Mouse (Mus musculus) MEL (cell line): Measurements from ENCODE around the gene Cdkn2aipnl. TPM values are rescaled to one million over a fixed set of nuclear protein-coding genes. Genes with fewer than 3 reads are reported as not detected.
A peak's percentile ranks its signal among the peaks of the same experiment; 100 is the strongest.

ENCODE experiments used
- DNase-seq: peaks from one replicate; pipeline ENCODE4 v3.0.0; 2011; ENCODE audit warnings: low read depth, low spot score
- H3K27ac ChIP-seq: 2 replicates; pipeline ENCODE4 v1.5.1; 2012; ENCODE audit warnings: low read depth, mild to moderate bottlenecking, control low read depth, low read length, moderate library complexity; ENCODE audit not compliant: control insufficient read depth
- H3K27me3 ChIP-seq, 2 experiments: fragments of 150-350 bp in 1 of 2; sonication (generic) in 1 of 2; 2 replicates each; pipeline ENCODE4 v1.6.1; 2012; ENCODE audit warnings: low read length in 2 of 2, mild to moderate bottlenecking in 2 of 2, improper control_type of control experiment in 1 of 2, moderate library complexity in 1 of 2; ENCODE audit not compliant: insufficient read depth in 2 of 2, control insufficient read depth in 1 of 2
- H3K36me3 ChIP-seq, 2 experiments: 2 replicates each; pipeline ENCODE4 v1.6.1; 2012 to 2014; ENCODE audit warnings: low read length in 2 of 2, improper control_type of control experiment in 1 of 2, inconsistent platforms in 1 of 2, mild to moderate bottlenecking in 1 of 2; ENCODE audit not compliant: insufficient read depth in 2 of 2, control insufficient read depth in 1 of 2
- H3K4me1 ChIP-seq, 2 experiments: fragments of 150-350 bp in 1 of 2; sonication (generic) in 1 of 2; 2 replicates each; pipeline ENCODE4 v1.6.1; 2012; ENCODE audit warnings: low read length in 2 of 2, improper control_type of control experiment in 1 of 2, mild to moderate bottlenecking in 1 of 2; ENCODE audit not compliant: insufficient read depth in 2 of 2, control insufficient read depth in 1 of 2
- H3K4me3 ChIP-seq, 2 experiments: fragments of 150-350 bp in 1 of 2; sonication (generic) in 1 of 2; 2 replicates each; pipeline ENCODE4 v1.5.1; 2012; ENCODE audit warnings: low read depth in 2 of 2, low read length in 2 of 2, mild to moderate bottlenecking in 2 of 2, moderate library complexity in 2 of 2, control low read depth in 1 of 2, improper control_type of control experiment in 1 of 2; ENCODE audit not compliant: control insufficient read depth in 1 of 2, insufficient read depth in 1 of 2
- H3K79me2 ChIP-seq: 2 replicates; pipeline ENCODE4 v1.6.1; 2012; ENCODE audit warnings: mild to moderate bottlenecking, low read length, moderate library complexity; ENCODE audit not compliant: control insufficient read depth, poor library complexity, insufficient read depth
- H3K9ac ChIP-seq: 2 replicates; pipeline ENCODE4 v1.6.1; 2012; ENCODE audit warnings: low read depth, mild to moderate bottlenecking, control low read depth, low read length, moderate library complexity; ENCODE audit not compliant: control insufficient read depth, poor library complexity, severe bottlenecking
- H3K9me3 ChIP-seq: fragments of 150-350 bp; sonication (generic); replicated peaks from 2 replicates; pipeline ENCODE4 v1.6.1; 2012; ENCODE audit warnings: mild to moderate bottlenecking, low read length, improper control_type of control experiment, moderate library complexity; ENCODE audit not compliant: insufficient read depth
- BHLHE40 ChIP-seq: IDR thresholded peaks from 2 replicates; pipeline ENCODE4 v1.6.1; 2012; ENCODE audit warnings: low read depth, mild to moderate bottlenecking, inconsistent platforms, low read length, improper control_type of control experiment, borderline replicate concordance
- CHD1 ChIP-seq: IDR thresholded peaks from 2 replicates; pipeline ENCODE4 v1.6.1; 2012; ENCODE audit warnings: low read depth, mild to moderate bottlenecking, inconsistent platforms, low read length, improper control_type of control experiment
- CTCF ChIP-seq, 3 experiments: IDR thresholded peaks in 2 of 3; conservative IDR thresholded peaks in 1 of 3; 2 replicates each; pipeline ENCODE4 v1.5.1; 2011 to 2012; ENCODE audit warnings: low read length in 3 of 3, low read depth in 2 of 3, mild to moderate bottlenecking in 2 of 3, improper control_type of control experiment in 1 of 3, inconsistent platforms in 1 of 3, mixed read lengths in 1 of 3, moderate library complexity in 1 of 3; ENCODE audit not compliant: control insufficient read depth in 1 of 3, insufficient read depth in 1 of 3, poor library complexity in 1 of 3, severe bottlenecking in 1 of 3
- ELF1 ChIP-seq: IDR thresholded peaks from 2 replicates; pipeline ENCODE4 v1.6.1; 2014; ENCODE audit warnings: low read depth, mild to moderate bottlenecking, inconsistent platforms, low read length, improper control_type of control experiment, moderate library complexity
- EP300 ChIP-seq, 2 experiments: IDR thresholded peaks; 2 replicates each; pipeline ENCODE4 v1.6.1; 2011; ENCODE audit warnings: improper control_type of control experiment in 2 of 2, low read length in 2 of 2, low read depth in 1 of 2, mild to moderate bottlenecking in 1 of 2
- GATA1 ChIP-seq: IDR thresholded peaks from 2 replicates; pipeline ENCODE4 v1.6.1; 2011; ENCODE audit warnings: low read depth, low read length, improper control_type of control experiment
- JUND ChIP-seq: IDR thresholded peaks from 2 replicates; pipeline ENCODE4 v1.6.1; 2011; ENCODE audit warnings: low read depth, mild to moderate bottlenecking, improper control_type of control experiment, low read length
- KAT2A ChIP-seq: conservative IDR thresholded peaks from 2 replicates; pipeline ENCODE4 v1.6.1; 2012; ENCODE audit warnings: low read depth, low read length, improper control_type of control experiment, inconsistent platforms
- MEF2A ChIP-seq: IDR thresholded peaks from 2 replicates; pipeline ENCODE4 v1.6.1; 2014; ENCODE audit warnings: low read depth, mild to moderate bottlenecking, inconsistent platforms, low read length, improper control_type of control experiment; ENCODE audit not compliant: poor library complexity, insufficient replicate concordance, severe bottlenecking; ENCODE audit errors: extremely low read depth
- MYB ChIP-seq: IDR thresholded peaks from 2 replicates; pipeline ENCODE4 v1.6.1; 2011; ENCODE audit warnings: mild to moderate bottlenecking, low read depth, low read length, improper control_type of control experiment
- MYC ChIP-seq: IDR thresholded peaks from 2 replicates; pipeline ENCODE4 v1.6.1; 2011; ENCODE audit warnings: low read depth, mild to moderate bottlenecking, low read length, improper control_type of control experiment, moderate library complexity
- NRF1 ChIP-seq: IDR thresholded peaks from 2 replicates; pipeline ENCODE4 v1.6.1; 2014; ENCODE audit warnings: low read depth, mild to moderate bottlenecking, inconsistent platforms, low read length, improper control_type of control experiment, moderate library complexity; ENCODE audit not compliant: poor library complexity, insufficient read depth, severe bottlenecking
- POLR2A ChIP-seq, 2 experiments: IDR thresholded peaks; 2 replicates each; pipeline ENCODE4 v1.6.1; 2011 to 2012; ENCODE audit warnings: low read length in 2 of 2, mild to moderate bottlenecking in 2 of 2, control low read depth in 1 of 2, improper control_type of control experiment in 1 of 2, low read depth in 1 of 2, moderate library complexity in 1 of 2; ENCODE audit not compliant: control insufficient read depth in 1 of 2, insufficient read depth in 1 of 2, poor library complexity in 1 of 2
- POLR2AphosphoS5 ChIP-seq: IDR thresholded peaks from 2 replicates; pipeline ENCODE4 v1.6.1; 2012; ENCODE audit warnings: low read depth, borderline replicate concordance, mild to moderate bottlenecking, inconsistent platforms, low read length, moderate library complexity, mixed read lengths
- RCOR1 ChIP-seq: IDR thresholded peaks from 2 replicates; pipeline ENCODE4 v1.6.1; 2012; ENCODE audit warnings: low read depth, mild to moderate bottlenecking, inconsistent platforms, low read length, improper control_type of control experiment
- SMC3 ChIP-seq: IDR thresholded peaks from 2 replicates; pipeline ENCODE4 v1.6.1; 2011; ENCODE audit warnings: low read depth, low read length, improper control_type of control experiment
- TAL1 ChIP-seq: IDR thresholded peaks from 2 replicates; pipeline ENCODE4 v1.6.1; 2012; ENCODE audit warnings: mild to moderate bottlenecking, inconsistent platforms, low read length, moderate library complexity, mixed read lengths
- TBP ChIP-seq: IDR thresholded peaks from 2 replicates; pipeline ENCODE4 v1.8.0; 2011; ENCODE audit warnings: low read depth, low read length, improper control_type of control experiment
- TCF12 ChIP-seq: IDR thresholded peaks from 2 replicates; pipeline ENCODE4 v1.6.1; 2014; ENCODE audit warnings: low read depth, mild to moderate bottlenecking, inconsistent platforms, low read length, improper control_type of control experiment, moderate library complexity
- ZC3H11A ChIP-seq: IDR thresholded peaks from 2 replicates; pipeline ENCODE4 v1.6.1; 2012; ENCODE audit warnings: low read depth, mild to moderate bottlenecking, inconsistent platforms, low read length, improper control_type of control experiment
- ZMIZ1 ChIP-seq: IDR thresholded peaks from 2 replicates; pipeline ENCODE4 v1.6.1; 2012; ENCODE audit warnings: low read depth, mild to moderate bottlenecking, inconsistent platforms, low read length, improper control_type of control experiment, moderate library complexity
- ZNF384 ChIP-seq: IDR thresholded peaks from 2 replicates; pipeline ENCODE4 v1.6.1; 2012; ENCODE audit warnings: low read depth, mild to moderate bottlenecking, inconsistent platforms, low read length, improper control_type of control experiment
- polyA plus RNA-seq, 2 experiments: library from polyadenylated mRNA; stranded (reverse) in 1 of 2; unstranded in 1 of 2; fragments of >175 nt in 1 of 2; fragments of >200 nt in 1 of 2; gene quantifications; 2 replicates each; pipeline versions ENCODE4 v1.2.1 to v1.2.4; 2012; ENCODE audit warnings: low replicate concordance in 2 of 2, low read depth in 1 of 2; ENCODE audit not compliant: insufficient read length in 2 of 2, insufficient read depth in 1 of 2, missing spikeins in 1 of 2
- total RNA-seq: library from RNA; depleted of rRNA; stranded (reverse); fragments of 300-350 nt; gene quantifications from 2 replicates; pipeline ENCODE4 v1.2.3, GENCODE M21; 2012

Gene Cdkn2aipnl
- total and polyA plus RNA-seq, 3 experiments, result 74.5 to 111 TPM; not detected in 1

GRCm38 (mm10) chr11:51959511-51959910, 8.0 kb upstream of the Cdkn2aipnl start:
- Histone ChIP-seq H3K9me3 (no peaks in the 10 kb centered on the region), H3K79me2 (no peaks in the 10 kb centered on the region), H3K27ac (no peak overlapping the region), H3K36me3 (no peaks in the 10 kb centered on the region), H3K9ac (no peak overlapping the region), H3K4me3 (no peak overlapping the region), H3K4me1 (0 out of 4 replicates have a peak, but pooled peaks cover 0 to 2% of the 10 kb centered on the region in 2 experiments), H3K27me3 (no peaks in the 10 kb centered on the region; a peak in 2 of 4 replicates)
- DNase-seq, result peak; percentile 68
- no peak for TF ChIP-seq ZNF384
- peak; percentile 51 for TF ChIP-seq TAL1
- TF ChIP-seq MYB, result 0 out of 2 replicates have a peak, but pooled peaks have one; percentile 17
- no peak for TF ChIP-seq KAT2A
- peak; percentile 48 to 71; a peak in 2 of 4 replicates for TF ChIP-seq EP300 (IDR thresholded peaks at IDR 0.05; ENCODE audit: low read depth in 1 of 2, low read length in 2 of 2)
- TF ChIP-seq, all 39 proteins: peak for 3

GRCm38 (mm10) chr11:51960061-51960460, 7.4 kb upstream of the Cdkn2aipnl start:
- Histone ChIP-seq H3K9ac (no peak overlapping the region), H3K27me3 (no peaks in the 10 kb centered on the region; a peak in 2 of 4 replicates), H3K27ac (no peak overlapping the region), H3K9me3 (no peaks in the 10 kb centered on the region), H3K79me2 (no peaks in the 10 kb centered on the region), H3K4me3 (no peak overlapping the region), H3K4me1 (0 out of 4 replicates have a peak, but pooled peaks cover 0 to 2% of the 10 kb centered on the region in 2 experiments), H3K36me3 (no peaks in the 10 kb centered on the region)
- TF ChIP-seq GATA1, result no peak
- no peak for TF ChIP-seq TBP
- no peak for TF ChIP-seq RCOR1
- TF ChIP-seq NRF1, result no peak
- no peak for TF ChIP-seq POLR2AphosphoS5
- no peak for TF ChIP-seq POLR2A (IDR thresholded peaks at IDR 0.05; ENCODE audit: control insufficient read depth in 1 of 2, insufficient read depth in 1 of 2, low read depth in 1 of 2, low read length in 2 of 2, poor library complexity in 1 of 2)
- no peak for TF ChIP-seq TAL1
- no peak for TF ChIP-seq TCF12
- no peak for TF ChIP-seq ZMIZ1
- TF ChIP-seq KAT2A, result no peak
- no peak for TF ChIP-seq CHD1
- no peak for TF ChIP-seq CTCF (IDR thresholded peaks at IDR 0.05 in 2 of 3, conservative IDR thresholded peaks at IDR 0.05 in 1 of 3; ENCODE audit: control insufficient read depth in 1 of 3, insufficient read depth in 1 of 3, low read depth in 2 of 3, low read length in 3 of 3, poor library complexity in 1 of 3, severe bottlenecking in 1 of 3)
- no peak for TF ChIP-seq BHLHE40
- TF ChIP-seq ZC3H11A, result no peak
- no peak for TF ChIP-seq JUND
- no peak for TF ChIP-seq MEF2A
- TF ChIP-seq MYB, result no peak
- no peak for TF ChIP-seq MYC
- TF ChIP-seq SMC3, result no peak
- TF ChIP-seq ELF1, result no peak
- no peak for DNase-seq
